Mouse (Mus musculus): Measurements from ENCODE around the gene Szt2.

Szt2 gene

GRCm38 (mm10) chr4:118356738-118357137 is 52.3 kb downstream of the Szt2 start:
- DNase-seq, result no peak

- no peak for DNase-seq
These were observed 54.8 kb downstream of the Szt2 start for GRCm38 (mm10) chr4:118354289-118354688.

GRCm38 (mm10) chr4:118353689-118354088 is 55.4 kb downstream of the Szt2 start:
- no peak for DNase-seq

- no peak for DNase-seq
These were observed 57.2 kb downstream of the Szt2 start for GRCm38 (mm10) chr4:118351828-118352227.

DNA sequence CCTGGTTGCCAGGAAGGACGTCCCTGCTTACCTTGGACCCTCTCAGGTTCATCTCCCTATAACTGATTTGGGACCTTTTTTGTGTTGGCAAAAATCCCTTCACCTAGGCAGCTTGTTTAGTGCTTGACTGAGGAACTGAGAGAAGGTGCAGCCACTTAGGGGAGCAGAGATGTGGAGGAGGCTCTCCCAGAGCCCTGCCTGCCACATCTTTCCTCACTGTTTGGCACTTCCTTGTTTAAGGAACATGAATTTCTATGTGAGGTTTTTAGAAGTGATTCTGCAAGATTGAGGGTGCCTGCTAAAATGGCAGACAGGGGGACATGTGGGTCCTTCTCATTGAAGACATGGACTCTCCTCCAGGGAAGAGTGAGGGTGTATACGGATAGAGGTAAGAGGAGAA is 58.2 kb downstream of the Szt2 start:
- DNase-seq, result no peak

DNA sequence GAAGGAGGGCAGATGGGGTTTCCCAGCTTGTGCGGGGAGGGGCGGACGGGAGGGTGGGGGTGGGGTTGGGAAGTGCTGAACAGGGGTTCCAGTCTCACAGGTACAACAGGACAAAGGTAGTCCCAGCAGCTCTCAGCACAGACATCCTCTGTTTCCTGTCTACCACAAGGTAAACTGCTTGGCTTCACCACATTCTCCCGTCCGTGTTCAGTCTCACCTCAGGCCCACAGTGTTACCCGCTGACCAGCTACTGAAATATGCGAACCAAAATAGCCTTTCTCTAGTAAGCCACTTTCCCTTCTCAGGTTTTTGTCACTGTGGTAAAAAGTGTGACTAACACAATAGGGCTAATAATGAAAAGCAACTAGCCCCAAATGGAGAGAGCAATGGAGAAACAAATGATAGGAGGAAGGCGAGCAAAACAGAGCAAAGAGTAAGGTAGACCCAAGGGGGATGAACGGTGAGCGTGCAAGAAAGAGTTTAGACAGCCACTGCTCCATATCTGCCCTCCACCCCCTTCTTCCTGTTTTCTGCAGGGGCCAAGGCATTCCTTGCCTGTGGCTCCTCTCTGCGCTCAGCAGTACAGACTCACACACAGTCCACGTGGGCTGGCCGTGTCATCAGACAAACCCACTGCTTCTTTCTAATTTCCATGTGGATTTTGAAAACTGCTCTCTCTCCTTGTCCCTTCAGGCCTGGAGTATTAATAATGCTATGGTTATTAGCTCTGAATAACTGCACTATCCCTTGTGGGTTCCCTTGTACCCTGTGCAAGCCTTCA is 61.4 kb downstream of the Szt2 start:
- DNase-seq, result no peak

GRCm38 (mm10) chr4:118341447-118341846 is 67.6 kb downstream of the Szt2 start:
- DNase-seq, result no peak

DNA sequence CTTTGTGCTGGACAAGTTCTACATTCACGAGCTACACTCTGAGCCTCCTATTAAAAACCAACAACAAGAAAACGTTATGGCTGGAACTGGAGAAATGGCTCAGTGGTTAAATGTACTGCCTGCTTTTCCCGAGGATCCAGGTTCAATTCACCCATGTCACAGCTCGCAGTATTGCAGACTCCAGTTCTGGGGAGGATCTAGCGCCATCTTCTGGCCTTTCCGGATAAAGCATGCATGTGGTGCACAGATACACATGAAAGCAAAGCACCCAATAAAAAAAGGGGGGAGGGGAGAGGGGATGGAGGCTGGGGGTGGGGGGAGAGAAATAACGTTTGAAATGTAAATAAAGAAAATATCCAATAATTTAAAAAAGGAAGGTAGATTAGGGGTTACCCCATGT is 72.4 kb downstream of the Szt2 start:
- DNase-seq, result peak in 1 of 2 experiments; percentile 26

DNA sequence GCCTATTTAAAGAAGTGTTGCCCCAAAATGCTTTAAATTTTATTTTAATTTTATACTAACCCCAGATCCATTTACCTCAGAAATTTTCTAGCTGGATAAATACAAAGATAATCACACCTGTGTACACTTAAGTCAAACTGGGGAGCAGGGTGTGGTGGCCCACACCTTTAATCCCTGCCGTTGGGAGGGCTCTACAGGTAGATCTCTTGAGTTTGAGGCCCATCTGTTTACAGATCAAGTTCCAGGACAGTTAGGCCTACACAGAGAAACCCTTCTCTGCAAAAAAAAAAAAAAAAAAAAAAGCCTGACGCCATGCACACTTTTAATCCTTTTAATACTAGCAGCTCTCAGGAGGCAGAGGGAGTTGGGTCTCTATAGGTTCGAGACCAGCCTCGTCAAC is 73.1 kb downstream of the Szt2 start:
- no peak for DNase-seq

DNA sequence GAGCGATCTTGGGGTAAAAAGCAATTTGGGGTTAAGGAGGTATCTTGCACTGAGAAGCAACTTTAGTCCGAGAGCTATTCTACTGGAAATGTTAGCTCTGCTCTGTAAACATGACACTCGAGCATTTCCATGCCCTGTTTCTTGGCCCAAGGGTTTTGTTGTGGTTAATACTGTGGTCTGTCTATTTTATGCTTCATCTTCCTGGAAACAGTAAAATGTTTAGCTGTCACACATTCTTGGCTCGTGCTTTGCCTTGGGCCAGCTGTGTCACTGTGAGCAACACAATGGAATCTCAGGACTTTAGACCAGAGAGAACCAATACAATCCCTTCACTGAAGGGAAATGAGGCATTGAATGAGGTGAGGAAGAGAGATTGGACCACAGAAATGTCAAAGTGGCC is 77.3 kb downstream of the Szt2 start:
- no peak for DNase-seq

- DNase-seq, result no peak
These were observed 82.6 kb downstream of the Szt2 start for GRCm38 (mm10) chr4:118326476-118326875.

DNA sequence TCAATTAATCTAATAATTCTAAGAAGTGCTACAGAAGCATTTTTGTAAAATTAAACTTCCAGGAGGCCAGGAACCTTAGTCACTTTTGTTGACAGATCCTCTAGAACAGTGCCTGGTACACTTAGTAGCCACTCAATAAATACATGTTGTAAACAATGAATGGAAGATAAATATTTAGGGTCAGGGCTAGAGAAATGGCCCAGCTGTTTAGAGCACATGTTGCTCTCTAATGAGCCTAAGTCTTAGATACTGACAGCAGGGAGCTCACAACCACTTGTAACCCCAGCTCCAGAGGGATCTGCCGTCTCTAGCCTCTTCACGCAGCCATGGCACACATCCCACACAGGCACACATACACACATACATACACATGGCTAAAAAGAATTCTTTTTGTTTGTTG is 88.4 kb downstream of the Szt2 start:
- no peak for DNase-seq

DNA sequence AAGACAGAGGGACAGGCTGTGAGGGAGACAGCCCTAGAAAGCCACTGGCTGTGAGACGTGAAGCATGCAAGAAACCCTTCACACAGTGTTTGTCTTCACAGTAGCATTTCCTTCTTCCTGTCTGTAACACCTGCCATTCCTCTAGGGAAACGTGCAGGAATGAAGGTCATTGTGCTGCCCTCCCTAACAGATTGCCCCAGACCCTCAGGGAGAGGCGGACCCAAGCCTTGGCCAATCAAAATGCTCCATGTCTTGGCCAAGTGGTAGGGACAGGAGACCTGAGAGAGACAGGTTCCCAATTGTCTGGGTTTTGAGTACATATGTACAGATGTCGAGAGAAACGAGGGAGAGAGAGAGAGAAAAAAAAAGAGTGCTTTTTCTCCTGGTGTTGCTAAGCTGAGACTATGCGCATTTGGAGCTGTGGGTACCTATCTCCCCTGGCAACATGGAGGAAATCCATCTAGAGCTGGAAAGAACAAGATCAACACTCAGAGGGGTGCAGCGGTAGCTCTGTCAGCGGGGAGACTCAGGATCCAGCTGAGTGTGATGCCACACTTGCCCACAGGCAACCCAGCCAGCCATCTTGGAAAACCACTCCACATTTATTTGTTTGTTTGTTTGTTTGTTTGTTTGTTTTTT is 89.2 kb downstream of the Szt2 start:
- no peak for DNase-seq

DNA sequence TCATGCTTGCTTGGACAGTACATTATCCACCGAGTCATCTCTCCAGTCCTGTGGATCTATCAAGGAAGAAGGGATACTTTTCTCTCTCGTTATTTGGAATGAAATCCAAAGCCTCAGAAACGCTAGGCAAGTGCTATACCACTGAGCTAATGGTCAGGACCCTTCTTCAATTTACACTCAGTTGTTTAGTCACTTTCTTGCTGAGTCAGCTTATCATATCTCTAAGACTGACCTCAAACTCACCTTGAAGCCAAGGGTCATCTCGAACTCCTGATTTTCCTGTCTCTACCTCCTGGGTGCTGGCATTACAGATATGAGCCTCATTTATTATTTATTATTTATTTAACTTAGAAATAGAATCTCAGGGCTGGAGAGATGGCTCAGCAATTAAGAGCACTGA is 92.4 kb downstream of the Szt2 start:
- DNase-seq, result no peak

DNA sequence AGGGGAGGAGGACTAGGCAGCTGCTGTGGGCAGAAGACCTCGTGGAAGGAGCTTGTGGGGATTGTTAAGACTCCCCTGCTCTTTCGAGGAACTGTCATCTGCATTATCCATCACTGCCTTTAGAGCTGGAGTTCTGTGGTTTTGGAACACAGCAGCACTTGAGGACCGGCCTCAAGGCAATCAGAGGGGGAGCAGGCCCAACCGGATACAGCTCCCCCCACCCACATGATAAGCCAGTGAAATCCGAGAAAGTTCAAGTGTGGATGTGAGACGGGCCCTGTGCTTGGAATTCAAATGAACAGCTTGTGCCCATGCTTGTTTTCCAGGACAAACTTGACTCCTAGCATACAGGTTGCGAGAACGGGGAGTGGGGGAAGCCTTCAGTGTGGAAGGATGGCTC is 93.8 kb downstream of the Szt2 start:
- DNase-seq, result no peak
